Mouse (Mus musculus) intestine, embryonic 15.5 days (tissue): ENCODE measurements around the gene Zfhx3. TPM values are rescaled to one million over a fixed set of nuclear protein-coding genes. Genes with fewer than 3 reads are reported as not detected.

Experiments used
- ATAC-seq: fragments of 200-750 bp; cut with Nextera tagmentation; 2 replicates; pipeline ENCODE4 v1.8.0; 2017; ENCODE audit warnings: moderate TSS enrichment, moderate library complexity
- H3K27ac ChIP-seq: fragments of 300-500 bp; sonication (generic); 2 replicates; pipeline ENCODE4 v1.5.1; 2015; ENCODE audit warnings: mild to moderate bottlenecking, inconsistent platforms
- H3K27me3 ChIP-seq: fragments of 300-500 bp; sonication (generic); replicated peaks from 2 replicates; pipeline ENCODE4 v1.6.1; 2015; ENCODE audit warnings: inconsistent platforms
- H3K36me3 ChIP-seq: fragments of 300-500 bp; sonication (generic); 2 replicates; pipeline ENCODE4 v1.6.1; 2015; ENCODE audit warnings: inconsistent platforms
- H3K4me1 ChIP-seq: fragments of 300-500 bp; sonication (generic); replicated peaks from 2 replicates; pipeline ENCODE4 v1.6.1; 2015; ENCODE audit warnings: inconsistent platforms
- H3K4me2 ChIP-seq: fragments of 300-500 bp; sonication (generic); replicated peaks from 2 replicates; pipeline ENCODE4 v1.6.1; 2015; ENCODE audit warnings: mild to moderate bottlenecking, inconsistent platforms
- H3K4me3 ChIP-seq: fragments of 300-500 bp; sonication (generic); replicated peaks from 2 replicates; pipeline ENCODE4 v1.5.1; 2015; ENCODE audit warnings: inconsistent platforms
- H3K9ac ChIP-seq: fragments of 300-500 bp; sonication (generic); 2 replicates; pipeline ENCODE4 v1.6.1; 2015; ENCODE audit warnings: inconsistent platforms
- H3K9me3 ChIP-seq: fragments of 300-500 bp; sonication (generic); 2 replicates; pipeline ENCODE4 v1.6.1; 2016; ENCODE audit warnings: inconsistent platforms
- WGBS: fragments of 180-500 bp; shearing (Covaris S2); methylation state at CpG from one replicate; pipeline ENCODE4 v1.1.7; 2015; 5-methylcytosine and 5-hydroxymethylcytosine counted together
- polyA plus RNA-seq: library from polyadenylated mRNA; unstranded; fragments of >200 nt; fragmentation: Nextera tagmentation; extraction: Ambion mirVana; gene quantifications from 2 replicates; pipeline ENCODE4 v1.2.1, GENCODE M21; 2015

Gene Zfhx3
- polyA plus RNA-seq, 1 experiment from 2014 or later, result 11.5 TPM

DNA sequence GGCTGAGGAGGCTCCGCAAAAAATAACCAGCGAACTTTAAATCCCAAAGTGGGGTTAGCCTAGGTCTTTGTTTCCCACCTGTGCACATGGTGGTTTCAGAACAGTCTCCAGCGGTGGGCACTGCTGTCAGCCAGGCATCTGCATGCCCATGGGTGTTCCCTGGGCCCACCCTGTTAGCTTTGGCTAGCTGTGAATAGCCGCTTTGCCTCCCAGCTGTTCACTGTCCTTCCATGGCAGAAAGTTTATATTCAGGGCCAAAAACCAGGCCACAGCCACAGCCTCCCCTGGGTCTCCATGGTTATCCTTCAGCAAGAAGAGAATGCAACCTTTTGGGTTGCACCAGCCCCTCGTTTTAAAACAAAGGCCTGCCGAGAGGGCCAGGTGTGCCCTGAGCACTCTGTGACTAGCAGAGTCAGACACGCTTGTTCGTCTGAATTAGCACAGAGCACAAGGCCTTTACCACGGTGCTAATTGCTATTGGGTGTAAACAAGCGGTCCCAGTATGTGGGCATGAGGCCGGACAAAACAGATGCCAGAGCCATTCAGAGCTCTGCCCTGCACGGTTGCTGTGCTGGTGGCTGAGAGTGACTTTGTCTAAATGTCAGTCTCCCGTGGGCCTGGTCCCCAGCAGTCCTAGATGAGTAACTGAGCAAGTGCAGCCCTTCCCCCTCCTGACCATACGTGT lies 568.3 kb downstream of the Zfhx3 start:
- H3K4me1 ChIP-seq, result no peaks in the 10 kb centered on the region
- no peak overlapping the region for H3K4me2 ChIP-seq
- H3K9ac ChIP-seq, result no peak overlapping the region
- 62% methylated on average over 14 of the region's 14 CpGs for WGBS
- H3K27me3 ChIP-seq, result no peaks in the 10 kb centered on the region
- H3K36me3 ChIP-seq, result no peaks in the 10 kb centered on the region
- ATAC-seq, result no peak
- no peak overlapping the region for H3K4me3 ChIP-seq
- no peak overlapping the region for H3K27ac ChIP-seq
- H3K9me3 ChIP-seq, result no peaks in the 10 kb centered on the region

DNA sequence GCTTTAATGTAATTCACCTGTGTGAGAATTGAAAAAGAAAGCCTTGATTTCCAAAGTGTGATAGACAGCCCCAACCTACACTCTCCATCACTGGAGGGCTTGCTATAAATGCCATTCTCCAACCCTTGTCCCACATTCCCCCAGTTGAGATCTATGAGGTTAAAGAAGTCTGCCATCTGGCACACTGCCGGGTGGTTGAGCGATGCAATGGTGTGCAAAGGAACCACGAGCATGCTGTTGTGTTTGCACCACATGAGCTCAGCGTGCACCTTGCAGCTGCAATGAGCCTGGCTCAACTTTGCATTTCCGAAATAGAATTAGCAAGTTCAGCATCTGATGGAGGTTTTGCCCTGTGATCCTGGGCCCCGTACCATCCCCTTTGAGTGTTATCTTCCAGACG lies 575.7 kb downstream of the Zfhx3 start:
- WGBS, result 91% methylated on average over 7 of the region's 7 CpGs
- no peak for ATAC-seq
- H3K4me1 ChIP-seq, result no peaks in the 10 kb centered on the region

DNA sequence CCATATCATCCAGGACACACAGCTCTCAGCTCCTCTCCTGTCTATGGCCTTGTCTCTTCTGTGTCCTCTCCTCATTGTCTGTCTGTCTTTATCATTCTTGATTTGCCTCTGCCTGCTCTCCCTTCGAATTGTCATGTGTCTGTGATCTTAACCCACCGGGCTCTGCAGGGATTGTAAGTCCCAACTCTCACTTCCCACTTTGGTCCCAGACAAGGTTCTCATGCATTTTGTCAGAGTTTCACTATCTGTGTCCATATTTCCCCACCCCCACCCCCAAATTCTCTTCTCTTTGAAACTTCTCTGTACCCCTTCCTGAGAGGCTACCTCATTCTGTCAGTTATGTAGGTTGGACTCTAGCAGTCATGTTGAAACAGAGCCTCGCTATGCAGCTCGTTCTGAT lies 579.6 kb downstream of the Zfhx3 start:
- H3K9me3 ChIP-seq, result no peaks in the 10 kb centered on the region
- WGBS, result 87% methylated on average over 4 of the region's 4 CpGs
- no peaks in the 10 kb centered on the region for H3K27me3 ChIP-seq
- no peak overlapping the region for H3K9ac ChIP-seq
- no peaks in the 10 kb centered on the region for H3K36me3 ChIP-seq
- H3K27ac ChIP-seq, result no peak overlapping the region
- no peak overlapping the region for H3K4me3 ChIP-seq
- H3K4me2 ChIP-seq, result no peak overlapping the region
- ATAC-seq, result no peak
- no peaks in the 10 kb centered on the region for H3K4me1 ChIP-seq

More for the DNA sequence above, 575.7 kb downstream of the Zfhx3 start:
- H3K9me3 ChIP-seq, result no peaks in the 10 kb centered on the region
- no peak overlapping the region for H3K4me2 ChIP-seq
- H3K4me3 ChIP-seq, result no peak overlapping the region
- H3K9ac ChIP-seq, result no peak overlapping the region
- H3K27me3 ChIP-seq, result no peaks in the 10 kb centered on the region
- H3K27ac ChIP-seq, result no peak overlapping the region
- no peaks in the 10 kb centered on the region for H3K36me3 ChIP-seq

- Histone ChIP-seq H3K4me1 (no peaks in the 10 kb centered on the region), H3K9ac (no peak overlapping the region), H3K27ac (no peak overlapping the region), H3K27me3 (no peaks in the 10 kb centered on the region), H3K36me3 (no peaks in the 10 kb centered on the region), H3K4me2 (no peak overlapping the region), H3K9me3 (no peaks in the 10 kb centered on the region), H3K4me3 (no peak overlapping the region)
- no peak for ATAC-seq
- 96% methylated on average over 7 of the region's 7 CpGs for WGBS
Measured at GRCm38 (mm10) chr8:108529421-108529820, 587.0 kb downstream of the Zfhx3 start.

DNA sequence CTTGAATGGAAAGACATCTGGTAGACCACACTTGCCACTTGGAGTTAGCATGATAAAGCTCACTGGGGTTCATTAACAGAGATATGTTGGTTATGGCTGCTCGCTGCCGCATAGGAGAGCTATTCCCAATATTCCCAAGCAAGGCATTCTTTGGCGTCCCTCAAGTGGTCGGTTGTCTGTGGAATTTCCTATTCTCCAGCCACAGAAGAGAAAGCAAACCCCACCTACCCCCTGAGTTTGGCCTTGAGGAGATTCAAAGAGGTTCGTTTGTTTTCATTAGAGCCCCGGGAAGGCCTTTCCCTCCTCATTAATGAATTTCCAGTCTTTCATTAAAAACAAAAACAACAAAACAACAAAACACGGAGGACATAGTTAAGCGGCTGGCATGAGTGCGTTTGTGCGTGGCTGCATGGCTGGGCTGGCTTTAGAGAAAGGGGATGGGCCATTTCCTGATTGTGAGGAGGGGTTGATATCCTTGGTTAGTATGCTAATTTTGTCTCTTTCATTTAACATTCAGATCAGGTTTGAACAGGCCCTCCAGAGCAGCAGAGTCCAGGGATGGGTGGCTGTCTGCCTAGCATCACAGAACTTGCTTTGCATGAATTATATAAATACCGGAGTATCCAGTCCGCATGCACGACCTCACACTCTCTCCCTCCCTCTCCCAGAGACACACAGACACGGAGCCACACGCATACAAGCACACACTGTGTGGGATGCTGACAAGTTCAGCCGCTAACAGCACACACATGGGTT lies 592.9 kb downstream of the Zfhx3 start:
- 85% methylated on average over 16 of the region's 16 CpGs for WGBS
- no peaks in the 10 kb centered on the region for H3K9me3 ChIP-seq
- no peak for ATAC-seq
- no peaks in the 10 kb centered on the region for H3K4me1 ChIP-seq
- no peak overlapping the region for H3K9ac ChIP-seq
- no peaks in the 10 kb centered on the region for H3K27me3 ChIP-seq
- no peak overlapping the region for H3K27ac ChIP-seq
- no peak overlapping the region for H3K4me3 ChIP-seq
- H3K36me3 ChIP-seq, result no peaks in the 10 kb centered on the region
- no peak overlapping the region for H3K4me2 ChIP-seq

GRCm38 (mm10) chr8:108536186-108536585 lies 593.7 kb downstream of the Zfhx3 start:
- 88% methylated on average over 7 of the region's 7 CpGs for WGBS
- Histone ChIP-seq H3K27ac (no peak overlapping the region), H3K4me3 (no peak overlapping the region), H3K9me3 (no peaks in the 10 kb centered on the region), H3K4me2 (no peak overlapping the region), H3K9ac (no peak overlapping the region), H3K27me3 (no peaks in the 10 kb centered on the region), H3K36me3 (no peaks in the 10 kb centered on the region), H3K4me1 (no peaks in the 10 kb centered on the region)
- ATAC-seq, result no peak

DNA sequence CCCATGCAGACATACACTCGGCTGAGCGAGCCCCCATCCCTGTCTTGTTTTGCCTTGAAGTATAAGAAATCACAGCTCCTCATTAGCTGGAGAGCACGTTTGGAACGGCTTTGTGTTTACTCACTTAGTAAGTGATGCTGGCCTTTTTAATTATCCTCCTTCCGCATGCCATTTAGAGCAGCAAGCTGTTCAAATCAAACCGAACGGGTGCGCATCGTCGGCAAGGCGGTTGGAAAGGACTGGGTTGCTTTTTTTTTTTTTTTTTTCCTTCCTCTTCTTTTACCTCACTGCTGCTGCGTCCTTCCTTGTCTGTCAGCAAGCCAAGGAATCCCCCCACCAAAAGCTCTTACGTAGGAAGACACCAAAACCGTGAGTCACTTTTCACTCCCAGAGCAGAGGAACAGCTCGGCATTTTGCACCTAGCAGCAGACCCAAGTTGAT lies 594.5 kb downstream of the Zfhx3 start:
- no peaks in the 10 kb centered on the region for H3K36me3 ChIP-seq
- no peak overlapping the region for H3K9ac ChIP-seq
- no peaks in the 10 kb centered on the region for H3K27me3 ChIP-seq
- H3K4me1 ChIP-seq, result no peaks in the 10 kb centered on the region
- ATAC-seq, result no peak
- WGBS, result 73% methylated on average over 15 of the region's 15 CpGs
- H3K4me2 ChIP-seq, result no peak overlapping the region
- H3K4me3 ChIP-seq, result no peak overlapping the region
- no peaks in the 10 kb centered on the region for H3K9me3 ChIP-seq
- H3K27ac ChIP-seq, result no peak overlapping the region

GRCm38 (mm10) chr8:108537686-108538551 lies 595.5 kb downstream of the Zfhx3 start:
- WGBS, result 81% methylated on average over 25 of the region's 25 CpGs
- Histone ChIP-seq H3K27ac (no peak overlapping the region), H3K4me1 (no peaks in the 10 kb centered on the region), H3K4me2 (no peak overlapping the region), H3K9me3 (no peaks in the 10 kb centered on the region), H3K9ac (no peak overlapping the region), H3K27me3 (no peaks in the 10 kb centered on the region), H3K36me3 (no peaks in the 10 kb centered on the region), H3K4me3 (no peak overlapping the region)
- no peak for ATAC-seq

DNA sequence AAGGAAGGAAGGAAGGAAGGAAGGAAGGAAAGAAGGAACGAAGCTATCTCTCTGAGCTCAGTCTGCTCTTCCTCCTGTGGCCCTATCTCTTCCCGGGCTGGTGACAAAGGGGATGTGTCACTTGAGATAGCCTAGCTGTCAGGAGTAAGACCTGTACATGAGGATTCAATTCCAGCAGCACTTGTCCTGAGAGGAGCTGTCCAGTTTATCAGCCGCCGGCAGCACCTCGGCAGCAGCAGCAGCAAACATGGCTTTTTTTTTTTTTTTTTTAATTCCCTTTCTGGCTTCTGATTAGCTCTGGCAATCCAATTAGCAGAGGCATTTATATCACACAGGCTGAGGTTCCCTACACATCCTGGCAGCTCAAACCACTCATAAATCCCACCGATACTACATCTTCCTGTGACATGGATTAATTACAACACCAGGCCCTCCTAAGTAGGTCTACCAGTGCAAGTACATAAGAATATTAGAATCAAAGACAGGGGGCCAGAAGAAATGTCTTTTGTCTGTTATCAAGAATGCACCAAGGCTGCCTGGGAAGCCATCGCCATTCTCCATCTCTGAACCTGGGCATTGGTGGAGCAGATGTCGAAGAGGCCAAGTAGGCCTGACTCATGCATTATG lies 596.6 kb downstream of the Zfhx3 start:
- H3K4me3 ChIP-seq, result no peak overlapping the region
- no peak overlapping the region for H3K9ac ChIP-seq
- no peak overlapping the region for H3K27ac ChIP-seq
- 50% methylated on average over 8 of the region's 8 CpGs for WGBS
- H3K9me3 ChIP-seq, result no peaks in the 10 kb centered on the region
- H3K27me3 ChIP-seq, result no peaks in the 10 kb centered on the region
- no peak overlapping the region for H3K4me2 ChIP-seq
- ATAC-seq, result no peak
- H3K4me1 ChIP-seq, result no peaks in the 10 kb centered on the region
- H3K36me3 ChIP-seq, result no peaks in the 10 kb centered on the region

GRCm38 (mm10) chr8:108552518-108552917 lies 610.1 kb downstream of the Zfhx3 start:
- H3K9ac ChIP-seq, result no peak overlapping the region
- no peaks in the 10 kb centered on the region; the same call in 1 of the 2 replicates for H3K4me1 ChIP-seq
- H3K4me3 ChIP-seq, result no peak overlapping the region
- H3K36me3 ChIP-seq, result no peaks in the 10 kb centered on the region
- H3K9me3 ChIP-seq, result no peaks in the 10 kb centered on the region
- no peak overlapping the region for H3K4me2 ChIP-seq
- H3K27ac ChIP-seq, result no peak overlapping the region
- ATAC-seq, result no peak
- 63% methylated on average over 8 of the region's 8 CpGs for WGBS
- no peaks in the 10 kb centered on the region for H3K27me3 ChIP-seq

DNA sequence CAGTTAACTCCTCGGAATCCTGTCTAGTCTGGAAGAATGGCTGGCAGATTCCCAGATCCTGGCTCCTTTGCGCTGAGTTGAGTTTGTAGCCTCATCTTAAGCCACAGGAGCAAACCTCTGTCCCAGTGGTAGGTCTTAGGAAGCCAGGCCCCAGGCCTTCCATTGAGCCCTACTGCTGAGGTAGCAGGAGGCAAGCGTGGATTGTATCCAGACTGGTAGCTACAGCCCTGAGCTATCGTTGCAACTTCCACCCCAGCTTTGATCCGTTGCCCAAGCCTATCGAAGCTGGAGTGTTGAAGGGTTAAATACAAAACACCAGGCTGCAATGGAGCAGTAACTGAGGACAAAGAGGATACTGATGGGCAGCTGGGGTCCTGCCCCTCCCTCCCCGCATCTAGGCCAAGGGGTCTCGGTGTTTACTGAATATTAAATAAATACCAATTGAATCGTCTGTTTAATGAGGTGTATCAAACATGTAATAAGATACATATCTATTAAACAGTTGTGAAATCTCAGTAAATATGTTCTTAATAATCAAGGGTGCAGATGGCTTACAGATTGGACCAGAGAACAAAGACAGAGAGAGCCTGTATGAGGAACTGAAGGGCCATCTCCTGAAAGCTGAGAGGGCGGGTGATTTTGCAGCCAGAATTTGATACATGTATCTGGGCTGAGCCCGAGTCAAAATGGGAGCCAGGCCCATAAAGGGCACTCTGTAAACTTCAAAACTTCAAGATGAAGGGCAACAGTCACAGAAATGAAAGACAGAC lies 611.5 kb downstream of the Zfhx3 start:
- no peak overlapping the region for H3K4me2 ChIP-seq
- H3K27ac ChIP-seq, result no peak overlapping the region
- 76% methylated on average over 11 of the region's 11 CpGs for WGBS
- H3K27me3 ChIP-seq, result no peaks in the 10 kb centered on the region
- no peaks in the 10 kb centered on the region; the same call in 1 of the 2 replicates for H3K4me1 ChIP-seq
- no peaks in the 10 kb centered on the region for H3K36me3 ChIP-seq
- H3K4me3 ChIP-seq, result no peak overlapping the region
- ATAC-seq, result no peak
- H3K9me3 ChIP-seq, result no peaks in the 10 kb centered on the region
- H3K9ac ChIP-seq, result no peak overlapping the region
